Mouse (Mus musculus) heart, adult 9 months (tissue): ENCODE measurements around the gene Llph.
"Not testable (repeated sequence)": the region's sequence is repeated elsewhere in the genome, so short reads cannot be mapped to it uniquely, and the experiment has no call there.

Experiments
- DNase-seq, 2 experiments: peaks; one replicate each; pipeline ENCODE4 v3.0.0; 2022; ENCODE audit warnings: low spot score in 2 of 2

Gene Llph

GRCm38 (mm10) chr10:120226871-120227661 is at the start of gene Llph:
Llph (plus strand) TSS chr10:120227070.
- peak; percentile 69 to 82 for DNase-seq

GRCm38 (mm10) chr10:120182887-120183286 is 44.0 kb upstream of the Llph start:
- DNase-seq, result no peak

DNA sequence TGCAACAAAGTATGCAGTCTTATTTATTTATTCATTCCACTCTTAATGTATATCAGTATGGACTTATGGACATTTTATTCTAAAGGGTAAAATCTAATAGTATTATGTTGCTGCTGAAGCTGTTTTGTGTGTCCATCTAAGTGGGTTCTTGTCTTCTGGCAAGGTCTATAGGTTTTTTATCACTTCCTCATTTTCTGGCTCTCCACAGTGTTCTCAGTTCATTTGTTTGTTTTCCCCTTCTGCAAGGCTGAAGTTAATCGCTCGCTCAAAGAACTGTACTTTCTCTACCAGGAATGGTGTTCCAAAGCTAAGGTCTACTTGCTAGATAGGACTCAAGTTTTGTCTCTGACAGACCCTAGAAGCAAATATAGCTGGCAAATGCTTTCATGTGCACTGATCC is 43.5 kb upstream of the Llph start:
- DNase-seq, result no peak

- DNase-seq, result no peak
These were observed 38.4 kb upstream of the Llph start for GRCm38 (mm10) chr10:120188513-120188912.

GRCm38 (mm10) chr10:120189276-120189675 is 37.6 kb upstream of the Llph start:
- DNase-seq, result no peak

DNA sequence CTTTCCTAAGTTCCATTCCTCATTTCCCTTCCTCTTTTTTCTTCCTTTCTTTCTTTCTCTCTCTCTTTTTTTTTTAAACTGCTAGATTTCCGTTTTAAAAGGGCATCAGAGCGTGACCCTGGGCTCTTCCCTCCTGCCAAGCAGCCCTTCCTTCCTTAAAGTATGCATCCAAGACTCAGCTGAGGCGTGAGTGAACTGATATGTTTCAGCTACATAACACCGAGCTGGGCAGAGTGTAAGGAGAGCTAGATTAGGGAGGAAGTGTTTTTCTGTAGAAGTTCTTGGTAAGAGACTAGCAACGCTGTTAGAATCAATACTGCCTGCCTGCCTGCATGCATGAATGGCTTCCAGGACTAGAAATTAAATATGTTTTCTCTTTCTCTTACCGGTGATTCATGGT is 37.1 kb upstream of the Llph start:
- DNase-seq, result no peak

DNA sequence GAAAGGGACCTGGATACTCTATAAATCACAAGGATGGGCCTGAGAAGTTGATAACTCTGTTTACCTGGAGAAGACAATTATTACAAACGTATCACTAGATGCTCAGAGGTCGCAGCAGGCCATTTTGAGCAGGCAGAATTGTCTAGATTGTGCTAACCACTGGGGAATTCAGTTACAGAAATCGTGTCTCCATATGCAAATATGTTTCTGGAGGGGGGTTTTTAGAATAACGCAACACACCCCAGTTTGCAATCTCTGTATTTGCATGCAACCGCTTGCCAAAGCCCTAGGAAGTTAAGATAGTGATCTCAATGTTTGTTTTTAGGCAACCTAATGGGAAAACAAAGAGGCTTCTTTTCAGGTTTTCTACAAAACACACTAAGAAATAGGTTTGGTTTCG is 35.7 kb upstream of the Llph start:
- no peak for DNase-seq

DNA sequence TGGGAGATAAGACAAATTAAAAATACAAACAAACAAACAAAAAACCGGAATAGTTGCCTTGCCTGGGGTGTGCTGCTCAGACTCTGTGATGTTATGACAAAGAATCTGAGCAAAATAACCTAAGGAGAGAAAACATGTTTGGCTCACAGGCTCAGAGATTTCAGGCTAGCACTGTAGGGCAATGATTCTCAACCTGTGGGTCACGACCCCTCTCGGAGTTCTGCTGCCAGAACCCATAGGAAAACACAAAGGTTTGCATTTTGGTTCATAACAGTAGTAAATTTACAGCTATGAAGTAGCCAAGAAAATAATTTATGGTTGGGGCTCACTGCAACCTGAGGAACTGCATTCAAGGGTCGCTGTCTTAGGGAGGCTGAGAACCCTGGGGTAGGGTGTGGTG is 34.6 kb upstream of the Llph start:
- DNase-seq, result no peak

GRCm38 (mm10) chr10:120193255-120193654 is 33.6 kb upstream of the Llph start:
- no peak for DNase-seq

DNA sequence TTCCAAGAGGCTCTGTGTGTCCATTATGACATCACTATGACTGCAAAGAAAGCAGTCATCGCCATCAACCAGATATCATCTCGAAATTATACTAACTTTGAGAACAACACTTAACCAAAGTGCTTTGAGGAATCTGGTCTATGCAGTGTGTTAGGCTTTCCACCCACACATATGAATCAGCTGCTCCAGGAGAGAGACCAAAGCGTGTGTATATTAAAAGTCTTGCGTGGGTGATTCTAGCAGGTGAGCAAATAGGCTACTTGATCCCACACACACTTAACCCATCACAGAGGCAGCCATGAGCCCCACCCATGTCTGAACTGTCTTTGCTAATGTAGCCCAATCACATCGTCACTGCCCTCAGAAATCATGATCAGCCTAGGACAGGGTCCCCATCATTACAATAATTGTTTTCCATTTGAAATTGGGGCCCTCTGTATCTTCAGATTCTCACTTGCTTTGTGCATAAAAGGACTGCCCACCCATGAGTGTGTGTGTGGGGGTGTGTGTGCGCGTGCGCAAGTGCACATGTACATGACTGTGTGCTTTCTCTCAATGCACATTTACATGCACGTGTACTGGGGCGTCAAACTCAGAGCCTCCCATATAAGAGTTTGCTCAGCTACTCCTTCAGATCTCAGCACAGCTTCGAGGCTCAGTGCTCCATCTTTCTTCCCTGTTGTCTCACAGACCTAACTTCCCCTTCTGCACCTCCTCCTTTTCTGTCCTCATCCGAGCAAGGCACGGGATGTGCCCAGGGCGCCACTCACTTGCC is 29.6 kb upstream of the Llph start:
- no peak for DNase-seq

GRCm38 (mm10) chr10:120201131-120201921 is 25.5 kb upstream of the Llph start, which contains the start of gene Tmbim4:
Tmbim4 (plus strand) TSS chr10:120201590.
- peak; percentile 84 to 89 for DNase-seq

- peak; percentile 64 to 80 for DNase-seq
These were observed 24.9 kb upstream of the Llph start, which contains the start of gene Irak3 for GRCm38 (mm10) chr10:120201961-120202402. Irak3 (minus strand) TSS chr10:120202130.

- no peak for DNase-seq
These were observed 24.2 kb upstream of the Llph start for GRCm38 (mm10) chr10:120202467-120203250.

DNA sequence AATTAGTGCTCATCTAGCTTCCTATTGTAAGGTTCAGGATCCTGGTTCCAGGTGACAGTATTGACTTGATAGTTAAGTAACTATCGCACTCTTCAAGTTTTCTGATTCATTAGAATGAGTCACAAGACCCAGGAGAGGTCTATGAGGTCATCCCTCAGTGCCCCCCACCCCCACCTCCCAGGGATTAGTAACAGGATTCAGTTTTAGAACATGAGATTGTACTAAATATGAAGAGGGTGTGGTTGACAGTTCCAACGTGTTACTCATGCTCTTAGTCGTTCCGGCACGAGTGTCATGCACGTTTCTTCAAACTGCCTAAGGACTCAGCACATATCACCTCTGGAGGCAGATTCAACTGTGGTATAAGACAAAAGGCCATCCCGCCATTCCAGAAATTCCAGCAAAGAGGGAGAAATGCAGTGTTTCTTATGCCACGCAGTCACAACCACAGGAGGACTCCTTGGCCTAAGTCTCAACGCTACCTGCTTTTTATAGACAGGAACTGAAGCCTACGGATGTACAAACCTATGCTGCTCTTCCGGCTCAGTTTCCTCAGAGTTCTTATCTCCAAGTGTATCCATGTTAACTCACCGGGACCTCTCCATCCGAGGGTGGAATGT is 22.2 kb upstream of the Llph start:
- DNase-seq, result no peak

GRCm38 (mm10) chr10:120208015-120208414 is 18.9 kb upstream of the Llph start:
- DNase-seq, result no peak

DNA sequence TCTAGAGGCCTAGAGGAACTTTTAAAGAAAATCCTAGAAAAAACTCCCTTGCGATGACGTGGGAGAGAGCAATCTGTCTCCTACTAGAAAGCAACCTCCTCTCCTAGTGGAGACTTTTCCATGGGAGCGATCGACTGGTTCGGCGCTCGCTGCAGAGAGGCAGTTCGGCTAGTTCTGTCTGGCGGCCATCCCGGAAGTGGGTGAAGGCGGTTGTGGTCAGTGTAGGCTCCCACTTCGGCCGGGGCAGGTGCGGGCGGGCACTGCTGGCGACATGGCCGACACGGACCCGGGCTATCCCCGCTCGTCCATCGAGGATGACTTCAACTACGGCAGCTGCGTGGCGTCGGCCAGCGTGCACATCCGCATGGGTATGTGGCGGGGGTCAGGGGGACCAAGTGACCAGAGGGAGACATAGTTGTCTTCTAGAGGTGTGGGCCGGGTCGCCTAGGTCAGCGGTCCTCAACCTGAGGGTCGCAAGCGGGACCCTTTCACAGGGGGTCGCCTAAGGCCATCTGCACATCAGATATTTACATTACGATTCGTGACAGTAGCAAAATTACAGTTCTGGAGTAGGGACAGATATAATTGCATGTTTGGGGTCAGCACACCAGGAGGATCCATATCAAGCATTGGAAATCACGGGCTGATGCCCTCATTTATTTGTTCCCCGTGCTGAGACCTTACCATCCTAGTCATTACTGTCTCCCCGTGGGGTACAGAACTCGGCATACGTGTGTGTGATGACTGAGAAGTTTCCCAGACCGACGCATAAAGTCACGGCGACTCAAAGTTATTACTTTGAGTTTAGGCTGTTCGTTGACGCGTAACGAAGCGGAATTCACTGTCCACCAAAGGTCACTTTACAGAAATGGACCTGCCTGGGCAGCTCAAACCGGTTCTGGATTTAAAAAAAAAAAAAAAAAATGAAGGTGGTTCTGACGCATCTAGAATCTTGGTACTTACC is 18.0 kb upstream of the Llph start:
- peak; percentile 83 to 85 for DNase-seq

DNA sequence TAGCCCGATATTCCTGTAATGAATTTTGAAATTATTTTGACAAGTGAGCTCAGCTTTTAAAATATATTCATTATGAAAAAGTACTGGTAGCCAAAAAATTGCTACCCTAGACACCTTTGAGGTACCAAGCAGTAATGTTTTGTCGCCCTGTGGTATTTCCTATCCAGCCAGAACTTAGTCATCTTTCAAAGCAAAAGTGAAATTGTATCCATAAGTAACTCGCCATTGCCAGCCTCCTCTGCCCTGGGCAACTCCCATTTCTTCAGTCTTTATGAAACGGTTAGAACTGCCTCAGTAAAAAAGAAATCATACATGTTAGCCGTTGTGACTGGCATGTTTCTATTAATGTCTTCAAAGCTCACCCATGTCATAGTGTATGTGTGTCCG is 17.3 kb upstream of the Llph start:
- no peak for DNase-seq

GRCm38 (mm10) chr10:120210096-120210495 is 16.8 kb upstream of the Llph start:
- DNase-seq, result no peak

GRCm38 (mm10) chr10:120217099-120217498 is 9.8 kb upstream of the Llph start:
- DNase-seq, result not testable (repeated sequence)

DNA sequence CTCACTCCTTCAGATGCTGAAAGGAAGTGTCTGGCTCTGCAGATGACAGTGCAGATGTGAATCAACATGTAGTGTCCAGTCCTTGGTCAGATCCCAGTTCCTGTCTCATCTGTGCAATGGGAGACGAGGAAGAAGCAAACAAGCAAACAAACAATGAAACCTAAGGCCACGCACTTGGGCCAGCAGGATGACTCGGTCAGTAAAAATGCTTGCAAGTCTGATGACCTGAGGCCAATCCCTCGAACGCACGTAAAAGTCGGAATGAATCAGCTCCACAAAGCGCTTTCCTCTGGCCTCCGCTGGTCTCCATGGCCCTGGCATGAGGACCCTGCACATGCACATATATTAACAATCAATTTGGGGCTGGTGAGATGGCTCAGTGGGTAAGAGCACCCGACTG is 7.9 kb upstream of the Llph start:
- DNase-seq, result no peak
